In the genomic region with DNA sequence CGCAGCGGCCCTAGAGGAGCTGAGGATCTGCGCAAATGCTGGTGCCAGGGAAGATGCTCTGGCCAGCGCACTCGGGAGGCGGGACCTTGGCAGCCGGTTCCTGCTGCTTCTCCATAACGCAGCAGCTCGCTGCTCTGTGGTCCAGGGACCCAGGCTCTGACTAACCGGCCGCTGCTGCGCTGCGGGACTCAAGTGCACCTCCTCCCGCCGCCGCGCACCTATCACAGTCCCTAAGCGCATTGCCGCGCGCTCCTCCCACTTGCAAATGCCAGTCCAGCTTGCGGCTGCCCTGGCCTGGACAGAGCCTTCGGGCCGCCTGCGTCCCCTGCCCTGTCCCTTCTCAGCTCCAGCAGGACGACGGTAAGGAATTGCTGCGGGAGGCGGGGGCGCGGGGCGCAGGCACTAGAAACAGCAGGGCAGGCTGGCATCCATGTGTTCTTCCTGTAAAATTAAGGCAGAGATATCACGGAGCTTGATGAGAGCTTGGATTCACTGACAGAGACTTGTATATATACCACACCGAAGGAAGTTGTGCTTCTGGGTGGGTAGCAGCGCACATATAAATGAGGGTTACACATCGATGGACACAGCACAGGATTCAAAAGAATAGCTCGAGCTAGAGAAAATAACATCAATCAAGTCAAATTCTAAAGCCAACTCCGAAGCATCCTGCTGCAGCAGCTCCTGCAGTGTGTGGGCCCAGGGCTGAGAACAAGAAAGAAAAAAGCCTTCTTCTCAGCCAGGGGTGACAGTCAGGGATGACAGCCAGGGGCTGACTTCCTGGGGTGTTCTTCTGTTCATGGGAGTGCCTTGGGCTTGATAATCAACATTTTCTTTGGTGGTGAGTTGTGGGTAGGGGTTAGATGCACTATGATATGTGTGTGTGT, we compare ENCODE assay signal across 8 mouse cellular contexts. TPM values are rescaled to one million over a fixed set of nuclear protein-coding genes. Genes with fewer than 3 reads are reported as not detected.
A peak's percentile ranks its signal among the peaks of the same experiment; 100 is the strongest.
DNase-seq lines count a peak whose midpoint lies in the region; ATAC-seq lines count a peak whose summit lies in the region.

No protein-coding gene starts in this region.

- peak overlapping the region; percentile 24 for H3K4me3 ChIP-seq in neural tube, embryonic 11.5 days (ENCODE audit: low read depth, low read length)

- peaks cover 6% of the 10 kb centered on the region; the same call in 1 of the 2 replicates for H3K27me3 ChIP-seq in neural tube, embryonic 11.5 days (ENCODE audit: control insufficient read depth, insufficient read depth, low read length)

- intact Hi-C loops in gastrocnemius, postnatal 14 days (cut with DNase I; ENCODE audit: low total_unique reads), result no loop called here
- intact Hi-C loops in left cerebral cortex, postnatal 36 days (cut with DNase I), result no loop called here

- no peaks in the 10 kb centered on the region for H3K36me3 ChIP-seq in neural tube, embryonic 11.5 days (ENCODE audit: control insufficient read depth, insufficient read depth, low read length)

- no peak overlapping the region for H3K27ac ChIP-seq in neural tube, embryonic 11.5 days (ENCODE audit: low read depth, low read length)

- peaks cover 13% of the 10 kb centered on the region for H3K4me1 ChIP-seq in neural tube, embryonic 11.5 days (ENCODE audit: control insufficient read depth, insufficient read depth, low read length)

- no peaks in the 10 kb centered on the region for H3K9me3 ChIP-seq in neural tube, embryonic 11.5 days (ENCODE audit: control insufficient read depth, low read length)

- WGBS in neural tube, embryonic 11.5 days, result 2% methylated on average over 38 of the region's 38 CpGs

- ATAC-seq in neural tube, embryonic 11.5 days (ENCODE audit: insufficient read depth, low FRiP score, low TSS enrichment), result peak; percentile 76

- DNase-seq in heart, adult 11 months, result peak; percentile 89
- no peak for DNase-seq in heart, adult 8-10 months (ENCODE audit: low spot score)
- peak; percentile 74 to 79 for DNase-seq in cerebellum, postnatal 25 days
- DNase-seq in gastrocnemius, postnatal 14 days, result peak; percentile 38
- DNase-seq in kidney, adult 11 months, result peak; percentile 51
- peak; percentile 55 to 57 for DNase-seq in left cerebral cortex, postnatal 36 days (ENCODE audit: low spot score in 2 of 2)
- DNase-seq in neural tube, embryonic 11.5 days (ENCODE audit: low spot score), result peak; percentile 73
- DNase-seq in T-cell, adult 2 months (ENCODE audit: low spot score), result no peak

- H3K4me2 ChIP-seq in neural tube, embryonic 11.5 days (ENCODE audit: low read depth), result peak overlapping the region; percentile 56

- H3K9ac ChIP-seq in neural tube, embryonic 11.5 days (ENCODE audit: low read length), result peak overlapping the region; percentile 19

RNA-seq across cellular contexts. Expression of gene B3galt5, which starts 45.4 kb away (rescaled TPM):
- not detected for total RNA-seq in heart, adult 8-10 months (2022)
- under 1 TPM; 0.11 to 0.23 TPM for total RNA-seq in gastrocnemius, postnatal 14 days (2021)
- 10 to 100 TPM; 19.5 to 19.9 TPM for total RNA-seq in left cerebral cortex, postnatal 36 days (2021)
- polyA plus RNA-seq in neural tube, embryonic 11.5 days (2014; fragmentation: Nextera tagmentation; extraction: Ambion mirVana), result 0.41 and 0.76 TPM in 2 replicates

Comparison
In these comparisons a context has a peak if more than half of its experiments do, and no peak if none do; other contexts are left out.
1. DNase-seq: peak in heart, adult 11 months (single experiment), cerebellum, postnatal 25 days (2 of 2), gastrocnemius, postnatal 14 days (single experiment), kidney, adult 11 months (single experiment), left cerebral cortex, postnatal 36 days (2 of 2) and neural tube, embryonic 11.5 days (single experiment); none in heart, adult 8-10 months (single experiment) and T-cell, adult 2 months (single experiment).
2. RNA of gene B3galt5, which starts 45.4 kb away (total RNA-seq): 19.5 to 19.9 TPM in left cerebral cortex, postnatal 36 days; 0.11 to 0.23 TPM in gastrocnemius, postnatal 14 days and not detected in heart, adult 8-10 months; every median in the first group is over 10 times any median in the second.